Mouse (Mus musculus) kidney, adult 2 months (tissue): ENCODE measurements around the gene Snrpn. TPM values are rescaled to one million over a fixed set of nuclear protein-coding genes. Genes with fewer than 3 reads are reported as not detected.
"Not testable (repeated sequence)": the region's sequence is repeated elsewhere in the genome, so short reads cannot be mapped to it uniquely, and the experiment has no call there.

ENCODE experiments used
- DNase-seq: peaks from one replicate; pipeline ENCODE4 v3.0.0; 2021
- H3K27ac ChIP-seq: fragments of 200-500 bp; 2 replicates; pipeline ENCODE4 v1.5.1; 2012; ENCODE audit warnings: low read depth, low read length, control low read depth, inconsistent platforms; ENCODE audit not compliant: insufficient read depth
- H3K27me3 ChIP-seq: fragments of 200-500 bp; replicated peaks from 2 replicates; pipeline ENCODE4 v1.6.1; 2012; ENCODE audit warnings: mild to moderate bottlenecking, moderate library complexity, low read length, inconsistent platforms; ENCODE audit not compliant: control insufficient read depth, insufficient read depth
- H3K36me3 ChIP-seq: fragments of 200-500 bp; 2 replicates; pipeline ENCODE4 v1.6.1; 2012; ENCODE audit warnings: mild to moderate bottlenecking, moderate library complexity, low read length, inconsistent platforms; ENCODE audit not compliant: control insufficient read depth, insufficient read depth
- H3K4me1 ChIP-seq: fragments of 200-500 bp; 2 replicates; pipeline ENCODE4 v1.6.1; 2011; ENCODE audit warnings: low read length; ENCODE audit not compliant: control insufficient read depth, insufficient read depth
- H3K4me3 ChIP-seq: fragments of 200-500 bp; 2 replicates; pipeline ENCODE4 v1.5.1; 2011; ENCODE audit warnings: mild to moderate bottlenecking, low read depth, low read length, control low read depth; ENCODE audit not compliant: insufficient read depth
- CTCF ChIP-seq: fragments of 200-500 bp; conservative IDR thresholded peaks from 2 replicates; pipeline ENCODE4 v1.5.1; 2011; ENCODE audit warnings: low read depth, mild to moderate bottlenecking, control low read depth, low read length, moderate library complexity, mixed read lengths; ENCODE audit not compliant: insufficient read depth, insufficient read length
- POLR2A ChIP-seq: fragments of 200-500 bp; IDR thresholded peaks from one replicate; pipeline ENCODE4 v1.6.1; 2011; ENCODE audit warnings: low read depth, low read length, control low read depth
- whole genome bisulfite sequencing: fragments of 180-500 bp; shearing (Covaris S2); methylation state at CpG from one replicate; pipeline ENCODE4 v1.1.7; 2018; 5-methylcytosine and 5-hydroxymethylcytosine counted together
- polyA plus RNA-seq: library from polyadenylated mRNA; depleted of rRNA; stranded (reverse); fragments of >200 nt; gene quantifications from 2 replicates; pipeline ENCODE4 v1.2.3, GENCODE M21; 2012; rRNA removed

Snrpn gene
- 19.6 and 22.3 TPM in 2 replicates for polyA plus RNA-seq

DNA sequence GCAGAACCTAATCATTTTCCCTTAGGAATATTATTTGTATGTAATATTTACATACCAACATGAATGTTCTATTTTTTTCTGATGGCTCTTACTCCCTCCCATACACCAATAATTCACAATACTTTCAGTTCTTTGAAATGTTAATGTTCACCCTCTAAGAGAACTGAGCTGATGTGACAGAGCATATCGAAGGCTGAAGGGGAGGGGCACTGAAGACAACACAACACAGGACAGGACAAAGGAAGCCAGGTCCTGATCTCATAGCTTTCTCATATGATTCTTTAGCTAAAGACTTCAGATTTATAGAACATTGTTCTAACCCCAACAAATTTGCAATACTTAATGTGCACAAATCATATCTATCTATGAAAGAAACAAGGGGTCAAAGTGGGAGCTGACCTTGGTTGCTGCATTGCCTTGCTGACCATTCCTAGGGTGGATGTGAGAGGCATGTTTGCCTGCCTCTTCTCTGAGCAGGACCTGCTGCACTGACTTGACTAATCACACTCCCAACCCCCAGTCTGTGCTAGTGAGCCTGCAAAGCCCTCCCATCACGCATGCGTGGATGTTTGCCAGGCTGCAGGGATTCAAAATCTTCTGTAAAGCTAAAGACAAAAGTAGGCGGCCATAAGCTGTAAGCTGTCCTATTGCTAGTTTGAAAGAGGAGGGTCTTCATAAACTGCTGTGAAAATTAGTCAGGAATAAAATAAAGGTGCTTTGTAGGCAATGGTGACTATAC, at the start of gene Snrpn:
Snrpn (minus strand) TSS at position 478 of the 739 bp plus-strand sequence.
- DNase-seq, result no peak
- H3K4me3 ChIP-seq, result no peak within 1 kb of the TSS
- H3K27me3 ChIP-seq, result no peaks in the 10 kb centered on the region
- WGBS, result 50% methylated on average over 4 of the region's 4 CpGs
- H3K36me3 ChIP-seq, result no peaks in the 10 kb centered on the region
- H3K27ac ChIP-seq, result no peak within 1 kb of the TSS
- H3K4me1 ChIP-seq, result no peaks in the 10 kb centered on the region
- TF ChIP-seq CTCF (no peak), POLR2A (no peak)

DNA sequence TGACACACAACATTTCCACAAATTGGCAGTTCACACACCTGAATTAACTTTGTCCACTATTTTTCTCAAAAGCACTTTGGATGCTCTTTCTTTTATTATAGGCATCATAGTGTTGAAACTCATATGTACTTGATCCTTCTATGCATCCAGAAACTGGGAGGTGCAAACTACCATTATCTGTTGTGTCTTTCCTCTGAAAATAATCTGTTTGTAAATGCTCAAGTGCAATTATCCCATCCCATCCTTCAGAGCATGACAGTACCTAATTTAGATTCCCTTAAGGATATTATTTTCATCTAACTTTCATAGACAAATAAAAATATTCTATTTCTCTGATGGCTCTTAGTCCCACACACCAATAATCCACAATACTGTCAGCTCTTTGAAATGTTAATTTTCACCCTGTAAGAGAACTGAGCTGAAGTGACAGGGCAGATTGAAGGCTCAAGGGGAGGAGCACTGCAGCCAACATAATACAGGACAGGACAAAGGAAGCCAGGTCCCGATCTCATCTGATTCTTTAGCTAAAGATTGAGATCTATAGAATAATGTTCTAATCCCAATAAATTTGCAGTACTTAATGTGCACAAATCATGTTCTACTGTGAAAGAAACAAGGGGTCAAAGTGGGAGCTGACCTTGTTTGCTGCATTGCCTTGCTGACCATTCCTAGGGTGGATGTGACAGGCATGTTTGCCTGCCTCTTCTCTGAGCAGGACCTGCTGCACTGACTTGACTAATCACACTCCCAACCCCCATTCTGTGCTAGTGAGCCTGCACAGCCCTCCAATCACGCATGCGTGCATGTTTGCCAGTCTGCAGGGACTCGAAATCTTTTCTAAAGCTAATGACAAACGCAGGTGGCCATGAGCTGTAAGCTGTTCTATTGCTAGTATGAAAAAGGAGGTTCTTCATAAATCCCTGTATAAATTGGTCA, 30.5 kb upstream of the Snrpn start:
- Histone ChIP-seq H3K36me3 (no peaks in the 10 kb centered on the region), H3K27ac (no peak overlapping the region), H3K27me3 (no peaks in the 10 kb centered on the region), H3K4me1 (no peaks in the 10 kb centered on the region), H3K4me3 (no peak overlapping the region)
- 62% methylated on average over 5 of the region's 5 CpGs for WGBS
- DNase-seq, result no peak
- TF ChIP-seq CTCF (no peak), POLR2A (no peak)

DNA sequence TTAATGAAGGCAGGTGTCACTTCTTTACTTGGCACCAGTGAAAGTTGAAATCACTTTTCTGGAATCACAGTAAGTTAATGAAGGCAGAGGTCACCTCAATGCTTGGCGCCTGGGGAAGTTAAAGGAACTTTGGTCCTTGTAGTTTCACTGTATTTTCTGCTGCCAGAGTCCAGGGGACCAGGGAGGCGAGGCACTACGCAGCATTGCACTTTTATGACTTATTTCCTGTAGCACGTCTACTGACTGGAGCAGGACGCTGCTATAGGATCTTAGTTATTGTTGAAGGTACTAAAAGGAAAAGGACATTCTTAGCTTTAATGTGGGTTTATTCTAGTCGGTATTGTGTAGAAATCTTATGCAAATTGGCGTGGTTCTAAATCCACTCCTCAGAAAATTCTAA, 14.7 kb downstream of the Snrpn start:
- Histone ChIP-seq H3K36me3 (no peaks in the 10 kb centered on the region), H3K4me3 (no peak overlapping the region), H3K27me3 (no peaks in the 10 kb centered on the region), H3K27ac (no peak overlapping the region), H3K4me1 (no peaks in the 10 kb centered on the region)
- TF ChIP-seq CTCF (no peak), POLR2A (no peak)
- DNase-seq, result no peak
- 50% methylated on average over 7 of the region's 7 CpGs for WGBS

DNA sequence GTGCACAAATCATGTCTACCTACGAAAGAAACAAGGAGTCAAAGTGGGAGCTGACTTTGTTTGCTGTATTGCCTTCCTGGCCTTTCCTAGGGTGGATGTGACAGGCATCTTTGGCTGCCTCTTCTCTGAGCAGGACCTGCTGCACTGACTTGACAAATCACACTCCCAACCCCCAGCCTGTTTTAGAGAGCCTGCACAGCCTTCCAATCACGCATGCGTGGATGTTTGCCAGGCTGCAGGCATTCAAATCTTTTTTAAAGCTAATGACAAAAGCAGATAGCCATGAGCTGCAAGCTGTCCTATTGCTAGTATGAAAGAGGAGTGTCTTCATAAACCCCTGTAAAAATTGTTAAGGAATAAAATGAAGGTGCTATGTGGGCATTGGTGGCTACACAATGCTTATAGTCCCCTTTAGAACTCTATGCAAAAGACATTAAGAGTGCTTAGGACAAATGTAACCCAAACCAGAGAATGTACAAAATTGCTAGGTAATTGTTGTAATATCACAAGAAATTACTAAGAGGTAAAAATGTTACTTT, 16.9 kb downstream of the Snrpn start:
- WGBS, result 55% methylated on average over 3 of the region's 3 CpGs
- H3K36me3 ChIP-seq, H3K27ac ChIP-seq, DNase-seq, H3K4me3 ChIP-seq, H3K27me3 ChIP-seq, H3K4me1 ChIP-seq: not testable (repeated sequence)

DNA sequence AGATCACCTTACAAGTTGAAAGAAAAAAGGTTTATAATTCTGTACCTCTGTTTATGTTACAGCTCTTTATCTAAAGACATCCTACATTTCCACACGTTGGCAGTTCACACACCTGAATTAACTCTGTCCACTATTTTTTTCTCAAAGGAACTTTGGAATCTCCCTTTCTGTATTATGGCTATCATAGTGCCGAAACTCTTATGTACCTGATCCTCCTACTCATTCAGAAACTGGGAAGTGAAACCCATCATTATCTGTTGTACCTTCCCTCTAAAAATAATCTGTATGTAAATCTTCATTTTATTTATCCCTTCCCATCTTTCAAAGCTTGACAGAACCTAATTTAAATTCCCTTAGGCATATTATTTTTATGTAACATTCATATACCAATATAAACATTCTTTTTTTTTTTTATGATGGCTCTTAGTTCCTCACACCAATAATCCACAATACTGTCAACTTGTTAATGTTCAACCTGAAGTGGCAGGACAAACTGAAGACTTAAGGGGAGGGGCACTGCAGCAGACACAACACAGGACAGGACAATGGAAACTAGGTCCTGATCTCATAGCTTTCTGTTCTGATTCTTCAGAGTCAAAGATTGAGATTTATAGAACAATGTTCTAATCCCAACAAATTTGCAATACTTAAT, 17.5 kb downstream of the Snrpn start:
- no peak overlapping the region for H3K4me3 ChIP-seq
- H3K27ac ChIP-seq, result no peak overlapping the region
- WGBS, result 58% methylated on average over 2 of the region's 2 CpGs
- H3K4me1 ChIP-seq, result no peaks in the 10 kb centered on the region
- no peaks in the 10 kb centered on the region for H3K27me3 ChIP-seq
- no peaks in the 10 kb centered on the region for H3K36me3 ChIP-seq
- DNase-seq, result no peak
- TF ChIP-seq POLR2A (no peak), CTCF (no peak)

DNA sequence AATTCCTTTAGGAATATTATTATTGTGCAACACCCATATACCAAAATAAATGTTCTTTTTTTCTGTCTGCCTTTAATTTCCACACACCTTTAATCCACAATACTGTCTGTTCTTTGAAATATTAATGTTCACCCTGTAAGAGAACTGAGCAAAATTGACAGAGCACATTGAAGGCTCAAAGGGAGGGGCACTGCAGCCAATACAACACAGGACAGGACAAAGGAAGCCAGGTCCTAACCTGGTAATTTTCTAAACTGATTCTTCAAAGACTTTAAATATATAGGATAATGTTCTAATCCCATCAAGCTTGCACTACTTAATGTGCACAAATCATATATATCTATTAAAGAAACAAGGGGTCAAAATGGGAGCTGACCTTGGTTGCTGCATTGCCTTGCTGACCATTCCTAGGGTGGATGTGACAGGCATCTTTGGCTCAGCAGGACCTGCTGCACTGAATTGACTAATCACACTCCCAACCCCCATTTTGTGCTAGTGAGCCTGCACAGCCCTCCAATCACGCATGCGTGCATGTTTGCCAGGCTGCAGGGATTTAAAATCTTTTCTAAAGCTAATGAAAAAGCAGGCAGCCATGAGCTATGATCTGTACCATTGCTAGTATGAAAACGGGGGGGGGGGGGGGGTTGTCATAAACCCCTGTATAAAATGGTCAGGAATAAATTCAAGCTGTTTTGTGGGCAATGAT, 42.7 kb downstream of the Snrpn start:
- TF ChIP-seq POLR2A, result no peak
- TF ChIP-seq CTCF, result no peak
- H3K36me3 ChIP-seq, result no peaks in the 10 kb centered on the region
- no peak for DNase-seq
- no peaks in the 10 kb centered on the region for H3K4me1 ChIP-seq
- no peak overlapping the region for H3K27ac ChIP-seq
- H3K4me3 ChIP-seq, result no peak overlapping the region
- WGBS, result 56% methylated on average over 3 of the region's 3 CpGs
- no peaks in the 10 kb centered on the region for H3K27me3 ChIP-seq
